Mouse (Mus musculus) midbrain, embryonic 10.5 days (tissue): Measurements from ENCODE around the gene Zdhhc6. TPM values are rescaled to one million over a fixed set of nuclear protein-coding genes. Genes with fewer than 3 reads are reported as not detected.

ENCODE experiments used
- DNase-seq: peaks from one replicate; pipeline ENCODE4 v3.0.0-alpha.2; 2017; ENCODE audit warnings: low spot score
- H3K27ac ChIP-seq: fragments of 300-500 bp; sonication (generic); replicated peaks from 2 replicates; pipeline ENCODE4 v1.5.1; 2016; ENCODE audit warnings: mild to moderate bottlenecking
- H3K27me3 ChIP-seq: fragments of 300-500 bp; sonication (generic); 2 replicates; pipeline ENCODE4 v1.6.1; 2016; ENCODE audit warnings: low read depth, mild to moderate bottlenecking; ENCODE audit not compliant: poor library complexity, severe bottlenecking
- H3K36me3 ChIP-seq: fragments of 300-500 bp; sonication (generic); 2 replicates; pipeline ENCODE4 v1.6.1; 2016; ENCODE audit warnings: mild to moderate bottlenecking, moderate library complexity
- H3K4me1 ChIP-seq: fragments of 300-500 bp; sonication (generic); 2 replicates; pipeline ENCODE4 v1.6.1; 2016
- H3K4me3 ChIP-seq: fragments of 300-500 bp; sonication (generic); 2 replicates; pipeline ENCODE4 v1.5.1; 2016; ENCODE audit warnings: mild to moderate bottlenecking, moderate library complexity
- H3K9me3 ChIP-seq: fragments of 300-500 bp; sonication (generic); replicated peaks from 2 replicates; pipeline ENCODE4 v1.6.1; 2016; ENCODE audit warnings: mild to moderate bottlenecking
- WGBS: fragments of 180-500 bp; shearing (Covaris S2); methylation state at CpG from one replicate; pipeline ENCODE4 v1.1.7; 2016; 5-methylcytosine and 5-hydroxymethylcytosine counted together
- polyA plus RNA-seq: library from polyadenylated mRNA; unstranded; fragments of >200 nt; fragmentation: Nextera tagmentation; extraction: Ambion mirVana; gene quantifications from 2 replicates; pipeline ENCODE4 v1.2.1, GENCODE M21; 2016

The Zdhhc6 gene
- polyA plus RNA-seq, 1 experiment from 2014 or later, result 133 TPM

GRCm38 (mm10) chr19:55253239-55253569 is 62.6 kb downstream of the Zdhhc6 start:
- DNase-seq, result no peak
- Histone ChIP-seq H3K36me3 (no peaks in the 10 kb centered on the region), H3K27me3 (no peaks in the 10 kb centered on the region; the same call in 1 of the 2 replicates), H3K4me3 (peak overlapping the region; percentile 68), H3K9me3 (no peaks in the 10 kb centered on the region), H3K27ac (peak overlapping the region; percentile 89), H3K4me1 (peaks cover 26% of the 10 kb centered on the region)
- 5% methylated on average over 9 of the region's 9 CpGs for WGBS

- Histone ChIP-seq H3K4me1 (peaks cover 26% of the 10 kb centered on the region), H3K27ac (no peak within 1 kb of the TSS), H3K9me3 (no peaks in the 10 kb centered on the region), H3K4me3 (no peak within 1 kb of the TSS), H3K36me3 (no peaks in the 10 kb centered on the region), H3K27me3 (no peaks in the 10 kb centered on the region; the same call in 1 of the 2 replicates)
- no peak for DNase-seq
- 95% methylated on average over 9 of the region's 9 CpGs for WGBS
Measured at GRCm38 (mm10) chr19:55251383-55252124, 64.3 kb downstream of the Zdhhc6 start, which contains the start of gene Acsl5. Acsl5 (plus strand) TSS chr19:55251938.

- H3K27me3 ChIP-seq, result no peaks in the 10 kb centered on the region; the same call in 1 of the 2 replicates
- no peak for DNase-seq
- H3K9me3 ChIP-seq, result no peaks in the 10 kb centered on the region
- H3K27ac ChIP-seq, result no peak overlapping the region
- no peaks in the 10 kb centered on the region for H3K36me3 ChIP-seq
- peaks cover 26% of the 10 kb centered on the region for H3K4me1 ChIP-seq
- H3K4me3 ChIP-seq, result no peak overlapping the region
- 93% methylated on average over 5 of the region's 5 CpGs for WGBS
Measured at GRCm38 (mm10) chr19:55250451-55250850, 65.4 kb downstream of the Zdhhc6 start.

- DNase-seq, result no peak
- no peak overlapping the region for H3K27ac ChIP-seq
- no peaks in the 10 kb centered on the region; the same call in 1 of the 2 replicates for H3K27me3 ChIP-seq
- WGBS, result 78% methylated on average over 9 of the region's 9 CpGs
- no peak overlapping the region for H3K4me3 ChIP-seq
- H3K36me3 ChIP-seq, result no peaks in the 10 kb centered on the region
- peaks cover 6% of the 10 kb centered on the region for H3K4me1 ChIP-seq
- H3K9me3 ChIP-seq, result no peaks in the 10 kb centered on the region
Measured at GRCm38 (mm10) chr19:55247991-55248520, 67.8 kb downstream of the Zdhhc6 start.

- DNase-seq, result no peak
- WGBS, result 83% methylated on average over 5 of the region's 5 CpGs
- Histone ChIP-seq H3K27ac (no peak overlapping the region), H3K9me3 (no peaks in the 10 kb centered on the region), H3K4me1 (peaks cover 3% of the 10 kb centered on the region; the same call in 1 of the 2 replicates), H3K36me3 (no peaks in the 10 kb centered on the region), H3K4me3 (no peak overlapping the region), H3K27me3 (no peaks in the 10 kb centered on the region; the same call in 1 of the 2 replicates)
Measured at GRCm38 (mm10) chr19:55247563-55247962, 68.3 kb downstream of the Zdhhc6 start.

GRCm38 (mm10) chr19:55244791-55245231 is 71.0 kb downstream of the Zdhhc6 start:
- no peaks in the 10 kb centered on the region for H3K9me3 ChIP-seq
- H3K36me3 ChIP-seq, result no peaks in the 10 kb centered on the region
- peak; percentile 12 for DNase-seq
- WGBS, result 36% methylated on average over 7 of the region's 7 CpGs
- H3K27ac ChIP-seq, result no peak overlapping the region
- no peaks in the 10 kb centered on the region for H3K27me3 ChIP-seq
- H3K4me3 ChIP-seq, result no peak overlapping the region
- peaks cover 3% of the 10 kb centered on the region; the same call in 1 of the 2 replicates for H3K4me1 ChIP-seq

GRCm38 (mm10) chr19:55241186-55241645 is 74.6 kb downstream of the Zdhhc6 start, which contains the start of gene Gucy2g:
Gucy2g (minus strand) TSS chr19:55241236.
- Histone ChIP-seq H3K9me3 (no peaks in the 10 kb centered on the region), H3K4me3 (no peak within 1 kb of the TSS), H3K4me1 (peaks cover 3% of the 10 kb centered on the region; the same call in 1 of the 2 replicates), H3K27me3 (no peaks in the 10 kb centered on the region), H3K27ac (no peak within 1 kb of the TSS), H3K36me3 (no peaks in the 10 kb centered on the region)
- WGBS, result 80% methylated on average over 6 of the region's 6 CpGs
- no peak for DNase-seq

GRCm38 (mm10) chr19:55239766-55240426 is 75.9 kb downstream of the Zdhhc6 start:
- H3K27me3 ChIP-seq, result no peaks in the 10 kb centered on the region
- H3K4me1 ChIP-seq, result peaks cover 2% of the 10 kb centered on the region; the same call in 1 of the 2 replicates
- no peak overlapping the region for H3K4me3 ChIP-seq
- WGBS, result 85% methylated on average over 6 of the region's 6 CpGs
- H3K9me3 ChIP-seq, result no peaks in the 10 kb centered on the region
- no peak for DNase-seq
- no peak overlapping the region for H3K27ac ChIP-seq
- no peaks in the 10 kb centered on the region for H3K36me3 ChIP-seq

- Histone ChIP-seq H3K27ac (no peak overlapping the region), H3K36me3 (no peaks in the 10 kb centered on the region), H3K4me3 (no peak overlapping the region), H3K9me3 (no peaks in the 10 kb centered on the region), H3K4me1 (peaks cover 5% of the 10 kb centered on the region; the same call in 1 of the 2 replicates), H3K27me3 (no peaks in the 10 kb centered on the region)
- no peak for DNase-seq
- 83% methylated on average over 5 of the region's 5 CpGs for WGBS
Measured at GRCm38 (mm10) chr19:55236564-55236963, 79.3 kb downstream of the Zdhhc6 start.

GRCm38 (mm10) chr19:55236026-55236425 is 79.8 kb downstream of the Zdhhc6 start:
- no peaks in the 10 kb centered on the region for H3K9me3 ChIP-seq
- DNase-seq, result no peak
- H3K27ac ChIP-seq, result no peak overlapping the region
- H3K4me1 ChIP-seq, result peaks cover 5% of the 10 kb centered on the region; the same call in 1 of the 2 replicates
- no peak overlapping the region for H3K4me3 ChIP-seq
- WGBS, result 60% methylated on average over 2 of the region's 2 CpGs
- H3K36me3 ChIP-seq, result no peaks in the 10 kb centered on the region
- H3K27me3 ChIP-seq, result no peaks in the 10 kb centered on the region

- peaks cover 10% of the 10 kb centered on the region for H3K4me1 ChIP-seq
- DNase-seq, result no peak
- no peaks in the 10 kb centered on the region for H3K27me3 ChIP-seq
Measured at GRCm38 (mm10) chr19:55232136-55232535, 83.7 kb downstream of the Zdhhc6 start.

GRCm38 (mm10) chr19:55231081-55231480 is 84.8 kb downstream of the Zdhhc6 start:
- WGBS, result 86% methylated on average over 10 of the region's 10 CpGs
- H3K4me1 ChIP-seq, result peaks cover 10% of the 10 kb centered on the region
- H3K36me3 ChIP-seq, result no peaks in the 10 kb centered on the region
- H3K27me3 ChIP-seq, result no peaks in the 10 kb centered on the region
- H3K27ac ChIP-seq, result no peak overlapping the region
- no peak for DNase-seq
- H3K9me3 ChIP-seq, result no peaks in the 10 kb centered on the region
- H3K4me3 ChIP-seq, result no peak overlapping the region

More at GRCm38 (mm10) chr19:55232136-55232535, 83.7 kb downstream of the Zdhhc6 start:
- Histone ChIP-seq H3K4me3 (no peak overlapping the region), H3K36me3 (no peaks in the 10 kb centered on the region), H3K27ac (no peak overlapping the region), H3K9me3 (no peaks in the 10 kb centered on the region)
- WGBS, result 69% methylated on average over 8 of the region's 8 CpGs
